Mouse (Mus musculus) thymus, adult 2 months (tissue): Measurements from ENCODE around the gene Scd2.

Experiments
- CTCF ChIP-seq: fragments of 200-500 bp; IDR thresholded peaks from 2 replicates; pipeline ENCODE4 v1.5.1; 2012; ENCODE audit warnings: mild to moderate bottlenecking, control low read depth, low read length, moderate library complexity, borderline replicate concordance; ENCODE audit not compliant: control insufficient read depth, poor library complexity, insufficient read depth; ENCODE audit errors: extremely low read depth
- POLR2A ChIP-seq: fragments of 200-500 bp; IDR thresholded peaks from 2 replicates; pipeline ENCODE4 v1.6.1; 2012; ENCODE audit warnings: mild to moderate bottlenecking, low read length, control low read depth, moderate library complexity; ENCODE audit not compliant: control insufficient read depth, poor library complexity, insufficient read depth; ENCODE audit errors: extremely low read depth

- TF ChIP-seq POLR2A (no peak), CTCF (no peak)
These were observed 4.4 kb downstream of the Scd2 start for GRCm38 (mm10) chr19:44297862-44298261.
